Mouse (Mus musculus) liver, postnatal 0 days (tissue): ENCODE measurements at regions not wholly inside any gene's neighbourhood (a gene's known extent, or its start where the extent isn't known, plus 50 kb on each side); places are given as distances from the start of the nearest gene placed in this dataset.

ENCODE experiments used
- CTCF ChIP-seq: sonication (generic); IDR thresholded peaks from 2 replicates; pipeline ENCODE4 v1.5.1; 2016; ENCODE audit warnings: antibody characterized with exemption, low read depth
- EP300 ChIP-seq: IDR thresholded peaks from 2 replicates; pipeline ENCODE4 v1.6.1; 2016; ENCODE audit warnings: antibody characterized with exemption, low read depth, mild to moderate bottlenecking

DNA sequence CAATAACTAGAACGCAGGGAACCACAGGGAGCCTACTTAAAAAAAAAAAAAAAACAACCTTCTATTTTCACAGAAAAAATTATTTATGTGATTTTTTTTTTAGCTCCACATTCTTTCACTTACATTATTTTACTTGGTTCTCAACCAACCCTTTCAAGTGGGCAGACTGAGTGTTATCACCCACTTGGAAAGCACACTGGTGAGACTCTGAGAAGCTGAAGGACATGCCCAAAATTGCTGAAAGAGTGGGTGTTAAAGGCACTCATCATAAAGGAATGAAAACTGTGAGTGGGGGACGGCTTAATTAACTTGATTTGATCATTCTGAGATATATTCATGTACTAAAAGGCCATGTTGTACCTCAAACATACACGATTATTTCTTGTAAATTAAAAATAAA, 97.8 kb upstream of the Ercc6l2 start:
- TF ChIP-seq CTCF: no peak
- no peak for TF ChIP-seq EP300
